Mouse (Mus musculus) right cerebral cortex, postnatal 36 days (tissue): ENCODE results near the gene Camta2.

ENCODE experiments used
- DNase-seq, 2 experiments: peaks; one replicate each; pipeline ENCODE4 v3.0.0; 2022; ENCODE audit warnings: low spot score in 2 of 2, mixed read lengths in 1 of 2

Camta2 gene

GRCm38 (mm10) chr11:70648512-70648911 is 39.4 kb downstream of the Camta2 start:
- no peak for DNase-seq

- DNase-seq, result no peak
Observed at GRCm38 (mm10) chr11:70647716-70648420, 40.0 kb downstream of the Camta2 start.

- DNase-seq, result peak; percentile 96
Observed at GRCm38 (mm10) chr11:70646691-70647650, 40.9 kb downstream of the Camta2 start, which contains the start of the genes Rnf167 and Slc25a11. Rnf167 (plus strand) TSS chr11:70647235. Slc25a11 (minus strand) TSS chr11:70647479.

- DNase-seq, result no peak
Observed at GRCm38 (mm10) chr11:70646259-70646555, 41.7 kb downstream of the Camta2 start.

GRCm38 (mm10) chr11:70645461-70646258 is 42.2 kb downstream of the Camta2 start:
- no peak for DNase-seq

- no peak for DNase-seq
Observed at GRCm38 (mm10) chr11:70644564-70645103, 43.3 kb downstream of the Camta2 start.

- DNase-seq, result no peak
Observed at GRCm38 (mm10) chr11:70643051-70643450, 44.9 kb downstream of the Camta2 start.

GRCm38 (mm10) chr11:70641241-70641640 is 46.7 kb downstream of the Camta2 start:
- DNase-seq, result no peak

GRCm38 (mm10) chr11:70639976-70640375 is 47.9 kb downstream of the Camta2 start:
- DNase-seq, result no peak

- DNase-seq, result no peak
Observed at GRCm38 (mm10) chr11:70638714-70639278, 49.1 kb downstream of the Camta2 start, which contains the start of gene Gp1ba. Gp1ba (plus strand) TSS chr11:70639122.

- no peak for DNase-seq
Observed at GRCm38 (mm10) chr11:70638293-70638692, 49.6 kb downstream of the Camta2 start.

- DNase-seq, result no peak
Observed at GRCm38 (mm10) chr11:70637764-70638163, 50.1 kb downstream of the Camta2 start.

- no peak for DNase-seq
Observed at GRCm38 (mm10) chr11:70635601-70636000, 52.3 kb downstream of the Camta2 start.

GRCm38 (mm10) chr11:70630129-70630528 is 57.8 kb downstream of the Camta2 start:
- no peak for DNase-seq

GRCm38 (mm10) chr11:70629557-70629956 is 58.3 kb downstream of the Camta2 start:
- DNase-seq, result no peak

- DNase-seq, result no peak
Observed at GRCm38 (mm10) chr11:70628431-70628830, 59.5 kb downstream of the Camta2 start.

GRCm38 (mm10) chr11:70626877-70627276 is 61.0 kb downstream of the Camta2 start:
- DNase-seq, result no peak

- DNase-seq, result no peak
Observed at GRCm38 (mm10) chr11:70625473-70625872, 62.4 kb downstream of the Camta2 start.

- DNase-seq, result no peak
Observed at GRCm38 (mm10) chr11:70623053-70623742, 64.7 kb downstream of the Camta2 start.

GRCm38 (mm10) chr11:70621972-70622814 is 65.7 kb downstream of the Camta2 start:
- no peak for DNase-seq
